ENCODE assay signal across 30 mouse cellular contexts in genomic region chr8:111563687-111564086, GRCm38 (mm10). TPM values are rescaled to one million over a fixed set of nuclear protein-coding genes. Genes with fewer than 3 reads are reported as not detected.
DNase-seq lines count a peak whose midpoint lies in the region; ATAC-seq and TF ChIP-seq lines count a peak whose summit lies in the region.
"Had no signal": no experiment of that assay in that cellular context is flagged by ENCODE, and none has a peak within 500 bp of the region (broad histone marks: within the 10 kb centered on the region; RNA-seq: fewer than 3 reads in every experiment).

No protein-coding gene starts in this region.

- H3K9me3 ChIP-seq in heart, postnatal 0 days (replicated peaks; ENCODE audit: control insufficient read depth, low read length): no peaks in the 10 kb centered on the region
- H3K9me3 ChIP-seq in heart, embryonic 10.5 days: no peaks in the 10 kb centered on the region
- H3K9me3 ChIP-seq in midbrain, embryonic 13.5 days: no peaks in the 10 kb centered on the region
- H3K9me3 ChIP-seq: embryonic facial prominence, embryonic 10.5 days; forebrain, embryonic 15.5 days; heart, embryonic 15.5 days; hindbrain, embryonic 10.5 days; kidney, embryonic 15.5 days; liver, embryonic 15.5 days; lung, embryonic 15.5 days; neural tube, embryonic 15.5 days had no signal

- no peak overlapping the region for H3K9ac ChIP-seq in heart, postnatal 0 days (replicated peaks; ENCODE audit: low read depth, low read length)
- no peak overlapping the region for H3K9ac ChIP-seq in midbrain, embryonic 13.5 days (replicated peaks)
- H3K9ac ChIP-seq: forebrain, embryonic 15.5 days; heart, embryonic 15.5 days; kidney, embryonic 15.5 days; liver, embryonic 15.5 days; lung, embryonic 15.5 days; neural tube, embryonic 15.5 days had no signal

- H3K27me3 ChIP-seq in heart, postnatal 0 days (ENCODE audit: control insufficient read depth, insufficient read depth, low read length): no peaks in the 10 kb centered on the region
- H3K27me3 ChIP-seq in heart, embryonic 10.5 days (ENCODE audit: insufficient read depth, poor library complexity, severe bottlenecking): no peaks in the 10 kb centered on the region
- H3K27me3 ChIP-seq in midbrain, embryonic 13.5 days: no peaks in the 10 kb centered on the region
- H3K27me3 ChIP-seq: forebrain, embryonic 15.5 days; heart, embryonic 15.5 days; kidney, embryonic 15.5 days; liver, embryonic 15.5 days; lung, embryonic 15.5 days; neural tube, embryonic 15.5 days had no signal

- peaks cover 3% of the 10 kb centered on the region; the same call in 1 of the 2 replicates for H3K36me3 ChIP-seq in heart, postnatal 0 days (replicated peaks; ENCODE audit: control insufficient read depth, insufficient read depth, low read length)
- H3K36me3 ChIP-seq in heart, embryonic 10.5 days: no peaks in the 10 kb centered on the region
- H3K36me3 ChIP-seq in midbrain, embryonic 13.5 days: no peaks in the 10 kb centered on the region
- H3K36me3 ChIP-seq: forebrain, embryonic 15.5 days; heart, embryonic 15.5 days; kidney, embryonic 15.5 days; liver, embryonic 15.5 days; neural tube, embryonic 15.5 days had no signal

- H3K4me2 ChIP-seq in heart, postnatal 0 days (ENCODE audit: low read depth, low read length): no peak overlapping the region
- H3K4me2 ChIP-seq in midbrain, embryonic 13.5 days (replicated peaks): no peak overlapping the region
- H3K4me2 ChIP-seq: forebrain, embryonic 15.5 days; heart, embryonic 15.5 days; kidney, embryonic 15.5 days; liver, embryonic 15.5 days; lung, embryonic 15.5 days; neural tube, embryonic 15.5 days had no signal

- TF ChIP-seq CTCF in heart, postnatal 0 days (IDR thresholded peaks at IDR 0.05; ENCODE audit: low read depth): no peak

- no peak for ATAC-seq in heart, postnatal 0 days (ENCODE audit: insufficient read depth, low read depth)
- peak; percentile 67 for ATAC-seq in activated CD4-positive, CD25-positive, alpha-beta regulatory T cell, adult 4 months
- ATAC-seq in midbrain, embryonic 13.5 days: no peak
- ATAC-seq: forebrain, embryonic 15.5 days; hindbrain, postnatal 0 days; midbrain, embryonic 16.5 days had no signal

- DNase-seq in heart, postnatal 0 days (ENCODE audit: low spot score): no peak
- no peak for DNase-seq in heart, embryonic 10.5 days (ENCODE audit: low spot score)
- DNase-seq in thymus, adult 18-20 months: peak; percentile 59 to 81
- DNase-seq in thymus, postnatal 36 days: peak; percentile 60 to 79
- no peak for DNase-seq in lung, postnatal 10 days
- DNase-seq in urinary bladder, adult 18-20 months (ENCODE audit: low spot score in 2 of 2): no peak
- DNase-seq: adrenal gland, postnatal 36 days; cerebellum, adult 11 months; cerebellum, adult 9-11 months; gastrocnemius, postnatal 25 days; heart, adult 2 months; kidney, adult 11 months; kidney, postnatal 4 days; layer of hippocampus, adult 9-11 months; left cerebral cortex, postnatal 4 days; liver; lung, postnatal 4 days; right cerebral cortex, postnatal 14 days had no signal

- no peak overlapping the region for H3K4me3 ChIP-seq in heart, postnatal 0 days (ENCODE audit: low read depth, low read length)
- no peak overlapping the region for H3K4me3 ChIP-seq in heart, embryonic 10.5 days
- H3K4me3 ChIP-seq in midbrain, embryonic 13.5 days (replicated peaks): no peak overlapping the region
- H3K4me3 ChIP-seq: embryonic facial prominence, embryonic 10.5 days; forebrain, embryonic 15.5 days; heart, adult 2 months; heart, embryonic 15.5 days; hindbrain, embryonic 10.5 days; kidney, embryonic 15.5 days; liver, embryonic 15.5 days; lung, embryonic 15.5 days; neural tube, embryonic 15.5 days had no signal

- WGBS in heart, postnatal 0 days: 83% methylated on average over 4 of the region's 4 CpGs
- 89% methylated on average over 4 of the region's 4 CpGs for WGBS in heart, embryonic 10.5 days
- WGBS in midbrain, embryonic 13.5 days: 92% methylated on average over 4 of the region's 4 CpGs

- H3K27ac ChIP-seq in heart, postnatal 0 days (ENCODE audit: low read depth): peak overlapping the region; percentile 66; the same call in 1 of the 2 replicates
- no peak overlapping the region for H3K27ac ChIP-seq in heart, embryonic 10.5 days
- H3K27ac ChIP-seq in midbrain, embryonic 13.5 days: no peak overlapping the region
- H3K27ac ChIP-seq: embryonic facial prominence, embryonic 10.5 days; forebrain, embryonic 15.5 days; heart, adult 2 months; heart, embryonic 15.5 days; hindbrain, embryonic 10.5 days; hindbrain, postnatal 0 days; kidney, embryonic 15.5 days; liver, embryonic 15.5 days; lung, embryonic 15.5 days; neural tube, embryonic 15.5 days had no signal

- TF ChIP-seq EP300 in heart, postnatal 0 days (IDR thresholded peaks at IDR 0.05; ENCODE audit: low read depth): no peak

- H3K4me1 ChIP-seq in heart, postnatal 0 days (ENCODE audit: control insufficient read depth, insufficient read depth): peaks cover 37% of the 10 kb centered on the region
- H3K4me1 ChIP-seq in heart, embryonic 10.5 days: peaks cover 52% of the 10 kb centered on the region
- peaks cover 50% of the 10 kb centered on the region for H3K4me1 ChIP-seq in midbrain, embryonic 13.5 days (replicated peaks)

RNA-seq across cellular contexts. Expression of gene Znrf1, which starts 27.8 kb away (rescaled TPM):
- total RNA-seq in heart, postnatal 0 days (2014; rRNA removed; ENCODE audit: low replicate concordance): 52.1 and 69.1 TPM in 2 replicates
- polyA plus RNA-seq in heart, postnatal 0 days (2015; fragmentation: Nextera tagmentation; extraction: Ambion mirVana): 13.9 and 15.1 TPM in 2 replicates
- 21.3 and 37.0 TPM in 2 replicates for polyA plus RNA-seq in heart, embryonic 10.5 days (2016; fragmentation: Nextera tagmentation; extraction: Ambion mirVana)
- 10 to 100 TPM; 31.6 to 41.8 TPM for polyA plus RNA-seq in activated CD4-positive, CD25-positive, alpha-beta regulatory T cell, adult 4 months (2017; shearing (Covaris generic))
- polyA plus RNA-seq in midbrain, embryonic 13.5 days (2015; fragmentation: Nextera tagmentation; extraction: Ambion mirVana): 62.4 and 80.7 TPM in 2 replicates

RNA-seq across cellular contexts. Expression of gene Wdr59, which starts 41.8 kb away (rescaled TPM):
- 3.2 and 6.5 TPM in 2 replicates for total RNA-seq in heart, postnatal 0 days (2014; rRNA removed; ENCODE audit: low replicate concordance)
- polyA plus RNA-seq in heart, postnatal 0 days (2015; fragmentation: Nextera tagmentation; extraction: Ambion mirVana): 2.3 and 2.4 TPM in 2 replicates
- polyA plus RNA-seq in heart, embryonic 10.5 days (2016; fragmentation: Nextera tagmentation; extraction: Ambion mirVana): 4.4 and 5.9 TPM in 2 replicates
- polyA plus RNA-seq in activated CD4-positive, CD25-positive, alpha-beta regulatory T cell, adult 4 months (2017; shearing (Covaris generic)): 1 to 10 TPM; 4.2 to 4.5 TPM
- polyA plus RNA-seq in midbrain, embryonic 13.5 days (2015; fragmentation: Nextera tagmentation; extraction: Ambion mirVana): 6.7 TPM in 2 replicates

Comparison
In these comparisons a context has a peak if more than half of its experiments do, and no peak if none do; other contexts are left out.
1. DNase-seq: peak in thymus, adult 18-20 months (2 of 2) and thymus, postnatal 36 days (2 of 2); none in heart, postnatal 0 days (single experiment), heart, embryonic 10.5 days (single experiment), lung, postnatal 10 days (single experiment) and urinary bladder, adult 18-20 months (0 of 2).